Mouse (Mus musculus) testis, adult 2 months (tissue): ENCODE measurements around the gene Asic2. TPM values are rescaled to one million over a fixed set of nuclear protein-coding genes. Genes with fewer than 3 reads are reported as not detected.

Source experiments
- H3K27ac ChIP-seq: fragments of 200-500 bp; 2 replicates; pipeline ENCODE4 v1.5.1; 2012; ENCODE audit warnings: low read depth, low read length; ENCODE audit not compliant: control insufficient read depth, insufficient read depth
- H3K27me3 ChIP-seq: fragments of 200-500 bp; 2 replicates; pipeline ENCODE4 v1.6.1; 2012; ENCODE audit warnings: mild to moderate bottlenecking, low read length, moderate library complexity; ENCODE audit not compliant: control insufficient read depth, insufficient read depth
- H3K36me3 ChIP-seq: fragments of 200-500 bp; 2 replicates; pipeline ENCODE4 v1.6.1; 2012; ENCODE audit warnings: mild to moderate bottlenecking, low read length; ENCODE audit not compliant: control insufficient read depth, insufficient read depth
- H3K4me1 ChIP-seq: fragments of 200-500 bp; 2 replicates; pipeline ENCODE4 v1.6.1; 2012; ENCODE audit warnings: low read length; ENCODE audit not compliant: control insufficient read depth, insufficient read depth
- H3K4me3 ChIP-seq: fragments of 200-500 bp; 2 replicates; pipeline ENCODE4 v1.5.1; 2012; ENCODE audit warnings: low read depth, mild to moderate bottlenecking, low read length, moderate library complexity, mixed read lengths; ENCODE audit not compliant: control insufficient read depth
- CTCF ChIP-seq: fragments of 200-500 bp; IDR thresholded peaks from 2 replicates; pipeline ENCODE4 v1.5.1; 2012; ENCODE audit warnings: low read depth, mild to moderate bottlenecking, inconsistent platforms, low read length, moderate library complexity; ENCODE audit not compliant: control insufficient read depth, insufficient read depth, insufficient replicate concordance
- POLR2A ChIP-seq: fragments of 200-500 bp; IDR thresholded peaks from 2 replicates; pipeline ENCODE4 v1.6.1; 2012; ENCODE audit warnings: low read depth, mild to moderate bottlenecking, inconsistent platforms, low read length, moderate library complexity; ENCODE audit not compliant: control insufficient read depth
- polyA plus RNA-seq: library from polyadenylated mRNA; depleted of rRNA; stranded (reverse); fragments of >200 nt; gene quantifications from 2 replicates; pipeline ENCODE4 v1.2.3, GENCODE M21; 2012

The Asic2 gene
- polyA plus RNA-seq, 1 experiment, result 0.41 TPM

DNA sequence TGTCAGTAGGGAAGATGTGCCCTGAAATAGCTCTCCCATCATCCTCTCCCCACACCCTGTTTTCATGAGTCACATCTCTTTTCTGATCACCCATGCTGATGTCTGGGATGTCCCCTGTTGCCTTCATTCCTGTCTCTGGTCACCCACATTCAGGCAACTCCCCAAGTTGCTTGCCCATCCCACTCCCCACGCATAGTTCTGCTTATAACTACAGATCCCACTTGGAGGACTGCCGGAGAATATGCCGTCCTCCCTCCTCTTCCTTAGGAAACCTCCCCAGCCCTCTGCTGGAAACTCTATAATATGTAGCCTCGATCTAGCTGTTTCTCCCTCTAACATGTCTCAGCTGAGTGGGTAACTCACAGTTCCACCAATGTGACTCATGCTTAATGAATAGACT, 167.4 kb downstream of the Asic2 start:
- no peak overlapping the region for H3K27ac ChIP-seq
- no peaks in the 10 kb centered on the region for H3K36me3 ChIP-seq
- no peak overlapping the region for H3K4me3 ChIP-seq
- TF ChIP-seq POLR2A, result no peak
- TF ChIP-seq CTCF, result no peak
- no peaks in the 10 kb centered on the region for H3K27me3 ChIP-seq
- no peaks in the 10 kb centered on the region for H3K4me1 ChIP-seq

GRCm38 (mm10) chr11:81793588-81793987, 174.7 kb downstream of the Asic2 start:
- Histone ChIP-seq H3K36me3 (no peaks in the 10 kb centered on the region), H3K4me3 (no peak overlapping the region), H3K27me3 (no peaks in the 10 kb centered on the region), H3K27ac (no peak overlapping the region), H3K4me1 (no peaks in the 10 kb centered on the region)
- no peak for TF ChIP-seq POLR2A
- TF ChIP-seq CTCF, result no peak

- Histone ChIP-seq H3K36me3 (no peaks in the 10 kb centered on the region), H3K27ac (no peak overlapping the region), H3K27me3 (no peaks in the 10 kb centered on the region), H3K4me1 (no peaks in the 10 kb centered on the region), H3K4me3 (no peak overlapping the region)
- TF ChIP-seq POLR2A (no peak), CTCF (no peak)
These were observed 176.7 kb downstream of the Asic2 start for GRCm38 (mm10) chr11:81791579-81791978.

DNA sequence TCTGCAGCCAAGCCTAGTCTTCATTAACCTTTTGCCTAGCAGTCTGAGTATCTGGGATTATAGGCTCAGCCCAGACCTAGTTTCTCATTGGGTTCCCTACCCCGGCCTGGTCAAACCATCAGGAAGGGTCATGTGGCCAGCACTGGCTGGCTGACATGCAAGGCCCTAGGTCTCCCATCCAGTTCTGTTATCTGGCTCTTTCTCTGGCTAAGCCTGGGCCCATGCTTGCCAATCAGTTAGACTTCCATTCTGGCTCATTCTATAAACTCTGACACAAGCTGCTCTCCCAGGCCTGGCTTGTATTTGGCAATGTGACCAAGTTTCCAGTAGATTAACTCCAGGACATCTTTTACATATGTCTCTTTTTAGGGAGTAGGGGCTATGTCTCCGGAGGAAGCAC, 187.7 kb downstream of the Asic2 start:
- Histone ChIP-seq H3K4me1 (no peaks in the 10 kb centered on the region), H3K36me3 (no peaks in the 10 kb centered on the region), H3K27ac (no peak overlapping the region), H3K27me3 (no peaks in the 10 kb centered on the region), H3K4me3 (no peak overlapping the region)
- TF ChIP-seq CTCF, result no peak
- no peak for TF ChIP-seq POLR2A

- H3K4me1 ChIP-seq, result no peaks in the 10 kb centered on the region
- TF ChIP-seq POLR2A, result no peak
- no peak for TF ChIP-seq CTCF
- H3K4me3 ChIP-seq, result no peak overlapping the region
- no peak overlapping the region for H3K27ac ChIP-seq
- no peaks in the 10 kb centered on the region for H3K36me3 ChIP-seq
- no peaks in the 10 kb centered on the region for H3K27me3 ChIP-seq
These were observed 188.4 kb downstream of the Asic2 start for GRCm38 (mm10) chr11:81779881-81780280.

- Histone ChIP-seq H3K4me3 (no peak overlapping the region), H3K4me1 (no peaks in the 10 kb centered on the region), H3K27ac (no peak overlapping the region), H3K36me3 (no peaks in the 10 kb centered on the region), H3K27me3 (no peaks in the 10 kb centered on the region)
- TF ChIP-seq CTCF (no peak), POLR2A (no peak)
These were observed 196.9 kb downstream of the Asic2 start for GRCm38 (mm10) chr11:81771195-81771895.

DNA sequence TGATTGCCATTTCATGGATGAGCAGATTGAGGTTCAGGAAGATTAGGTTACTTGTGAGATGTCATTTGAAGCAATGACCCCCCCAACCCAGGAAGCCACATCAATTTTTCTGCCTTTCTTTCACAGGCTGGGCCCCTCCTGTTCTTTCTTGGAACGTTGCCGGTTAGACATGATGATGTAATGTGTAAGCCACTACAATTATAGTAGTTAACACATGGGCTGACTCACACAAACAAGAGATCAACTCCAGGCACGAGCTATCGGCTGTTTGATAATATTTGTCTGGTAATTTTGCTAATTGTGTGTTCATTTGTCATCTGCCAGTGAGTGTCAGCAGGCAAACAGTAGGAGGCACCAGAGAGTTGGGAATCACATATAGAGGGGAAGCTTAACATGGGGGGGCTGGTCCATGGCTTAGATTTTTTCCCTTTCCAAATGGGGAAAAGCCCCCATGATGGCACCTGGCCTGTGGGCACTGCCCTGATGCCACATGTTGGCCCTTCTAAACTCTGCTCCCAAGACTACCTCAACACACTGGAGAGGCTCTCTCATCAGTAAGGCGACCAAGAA, 198.5 kb downstream of the Asic2 start:
- no peak for TF ChIP-seq CTCF
- TF ChIP-seq POLR2A, result no peak
- H3K4me1 ChIP-seq, result no peaks in the 10 kb centered on the region
- H3K36me3 ChIP-seq, result no peaks in the 10 kb centered on the region
- no peak overlapping the region for H3K27ac ChIP-seq
- H3K27me3 ChIP-seq, result no peaks in the 10 kb centered on the region
- no peak overlapping the region for H3K4me3 ChIP-seq
